Mouse (Mus musculus) brain, embryonic 14.5 days (tissue): ENCODE measurements around the gene Sema3b.

Source experiments
- CTCF ChIP-seq: fragments of 200-500 bp; IDR thresholded peaks from 2 replicates; pipeline ENCODE4 v1.5.1; 2012; ENCODE audit warnings: inconsistent platforms, mild to moderate bottlenecking, moderate library complexity, borderline replicate concordance; ENCODE audit not compliant: insufficient read depth, insufficient read length; ENCODE audit errors: extremely low read depth
- POLR2A ChIP-seq: fragments of 200-500 bp; IDR thresholded peaks from 2 replicates; pipeline ENCODE4 v1.6.1; 2012; ENCODE audit warnings: mild to moderate bottlenecking, inconsistent platforms, borderline replicate concordance; ENCODE audit not compliant: poor library complexity, insufficient read depth, insufficient read length, severe bottlenecking; ENCODE audit errors: extremely low read depth

DNA sequence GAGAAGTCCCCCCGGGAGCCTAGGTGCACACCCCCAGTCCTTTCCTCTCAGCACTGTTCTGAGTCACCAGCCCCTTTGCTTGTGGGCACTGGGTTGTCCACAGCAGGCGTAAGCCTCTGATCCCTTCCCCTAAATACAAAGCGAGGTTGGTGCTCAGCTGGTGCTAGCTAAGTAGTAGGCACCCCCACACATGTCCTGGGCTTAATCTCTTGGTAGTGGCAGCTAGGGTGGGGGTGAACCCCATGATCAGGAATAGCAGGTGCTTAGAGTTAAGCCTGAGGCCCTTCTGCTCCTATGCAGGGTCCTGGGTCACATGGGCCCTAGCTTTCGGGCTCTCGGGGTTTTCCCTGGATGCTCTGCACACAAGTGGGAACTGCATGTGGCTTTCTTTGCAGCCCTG, 48.1 kb upstream of the Sema3b start:
- TF ChIP-seq CTCF, result no peak
- no peak for TF ChIP-seq POLR2A
